Mouse (Mus musculus): ENCODE results near the gene Stpg4.

The Stpg4 gene

DNA sequence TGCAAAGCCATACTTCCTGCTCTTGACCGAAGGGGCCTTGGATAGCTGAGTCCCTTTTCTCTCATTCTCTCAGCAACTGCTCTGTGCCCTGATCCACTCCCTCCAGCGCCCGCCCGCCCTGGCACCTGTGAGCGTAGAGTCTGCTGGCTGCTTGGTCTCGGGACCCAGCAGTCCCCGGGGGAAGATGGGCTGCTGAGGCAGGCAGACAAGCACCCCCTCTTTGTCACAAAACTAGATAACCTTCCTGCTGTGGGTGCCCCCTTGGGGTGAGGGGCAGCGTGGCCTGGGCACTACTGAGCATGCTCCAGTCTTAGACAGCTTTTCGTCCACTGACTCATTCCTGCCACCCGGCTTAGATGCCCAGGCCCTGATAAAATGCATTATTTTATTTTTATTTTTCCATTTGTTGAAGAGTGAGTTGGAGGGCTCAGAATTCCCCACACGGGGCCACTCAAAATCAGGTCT lies 48.3 kb downstream of the Stpg4 start:
- intact Hi-C loops (cut with DNase I) = no loop called here

DNA sequence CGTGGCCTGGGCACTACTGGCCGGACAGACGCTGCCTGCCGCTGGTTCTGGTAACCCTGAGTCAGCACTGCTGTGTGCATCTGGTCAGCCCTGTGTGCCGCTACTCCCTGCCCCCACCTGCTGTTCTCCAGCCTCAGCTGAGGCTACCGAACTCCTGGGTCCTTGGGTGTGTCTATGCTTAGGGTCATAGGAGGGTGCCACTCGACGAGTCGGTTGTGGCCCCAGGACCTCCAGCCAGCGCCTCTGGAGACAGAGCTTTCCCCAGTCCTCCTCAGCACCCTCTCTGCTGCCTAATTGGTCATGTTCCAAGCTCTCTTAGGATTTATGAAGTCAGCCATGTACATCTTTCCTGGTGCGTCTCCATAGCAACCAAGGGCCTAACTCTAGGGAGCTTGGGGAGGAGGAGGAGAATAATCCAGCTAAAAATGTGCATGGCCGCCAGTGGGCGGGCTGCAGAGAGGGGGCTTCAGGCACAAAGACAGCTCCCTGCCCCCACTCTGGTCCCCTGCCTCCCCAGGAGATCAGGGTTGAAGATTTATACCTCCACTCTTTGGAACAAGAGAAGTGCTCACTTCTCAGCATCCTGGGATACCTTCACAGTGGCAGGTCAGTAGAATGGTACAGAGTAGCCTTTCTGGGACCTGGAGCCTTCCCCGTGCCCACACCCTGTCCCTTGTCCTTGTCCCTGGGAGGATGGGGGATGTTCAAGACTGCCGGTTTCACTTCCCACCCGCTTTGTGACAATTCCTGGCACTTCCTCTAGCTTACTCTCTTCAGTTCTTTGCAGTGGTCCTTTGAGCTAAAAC lies 49.0 kb downstream of the Stpg4 start:
- intact Hi-C loops (cut with DNase I) = no loop called here

DNA sequence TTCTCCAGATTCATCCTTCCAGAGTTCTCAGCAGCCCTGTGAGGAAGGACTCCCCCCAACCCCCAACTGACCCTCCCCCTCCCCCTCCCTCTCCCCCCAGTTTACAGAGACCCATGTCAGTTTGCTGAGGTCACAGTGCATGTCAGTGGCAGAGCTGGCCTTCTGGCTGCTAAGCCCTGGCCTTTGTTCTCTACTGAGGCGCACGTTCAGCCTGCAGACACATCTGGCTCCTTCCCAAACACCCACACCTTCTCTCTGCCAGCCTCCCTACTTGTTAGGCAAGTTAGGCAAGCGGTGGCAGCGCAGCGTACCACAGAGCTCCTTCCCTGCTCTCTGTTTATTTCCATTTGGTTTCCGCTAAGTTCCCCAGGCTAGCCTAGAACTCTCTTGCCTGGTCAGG lies 50.0 kb downstream of the Stpg4 start:
- intact Hi-C loops (cut with DNase I) = no loop called here

DNA sequence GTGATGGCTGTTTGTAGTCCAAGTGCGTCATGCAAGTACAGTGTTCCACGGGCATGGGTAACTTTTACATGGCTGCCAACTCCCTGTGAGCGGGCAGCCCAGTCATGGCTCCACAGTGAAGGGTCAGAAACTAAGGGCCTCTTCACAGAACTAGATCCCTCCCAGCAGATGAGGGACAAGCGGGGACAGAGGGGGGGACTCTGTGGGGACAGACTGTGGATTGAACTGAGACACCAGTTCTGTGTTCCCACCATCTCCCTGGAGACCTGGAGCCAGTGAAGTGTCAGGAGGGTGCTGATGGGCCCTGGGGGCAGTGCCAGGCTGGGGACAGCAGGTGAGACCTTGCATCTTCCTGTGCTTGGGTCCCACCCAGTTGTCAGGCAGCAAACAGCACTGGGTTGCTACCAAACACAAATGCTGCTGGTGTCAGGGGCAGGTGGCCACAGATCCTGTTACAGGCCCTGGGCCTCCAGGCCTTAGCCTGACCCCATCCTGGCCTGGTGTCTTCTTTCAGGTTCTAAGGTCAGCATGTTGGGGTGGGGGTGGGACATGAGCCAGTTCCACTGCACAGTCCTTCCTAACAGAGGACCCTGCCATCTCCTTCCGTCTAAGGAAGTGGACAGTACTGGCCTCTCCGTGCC lies 50.6 kb downstream of the Stpg4 start:
- intact Hi-C loops (cut with DNase I) = no loop called here

DNA sequence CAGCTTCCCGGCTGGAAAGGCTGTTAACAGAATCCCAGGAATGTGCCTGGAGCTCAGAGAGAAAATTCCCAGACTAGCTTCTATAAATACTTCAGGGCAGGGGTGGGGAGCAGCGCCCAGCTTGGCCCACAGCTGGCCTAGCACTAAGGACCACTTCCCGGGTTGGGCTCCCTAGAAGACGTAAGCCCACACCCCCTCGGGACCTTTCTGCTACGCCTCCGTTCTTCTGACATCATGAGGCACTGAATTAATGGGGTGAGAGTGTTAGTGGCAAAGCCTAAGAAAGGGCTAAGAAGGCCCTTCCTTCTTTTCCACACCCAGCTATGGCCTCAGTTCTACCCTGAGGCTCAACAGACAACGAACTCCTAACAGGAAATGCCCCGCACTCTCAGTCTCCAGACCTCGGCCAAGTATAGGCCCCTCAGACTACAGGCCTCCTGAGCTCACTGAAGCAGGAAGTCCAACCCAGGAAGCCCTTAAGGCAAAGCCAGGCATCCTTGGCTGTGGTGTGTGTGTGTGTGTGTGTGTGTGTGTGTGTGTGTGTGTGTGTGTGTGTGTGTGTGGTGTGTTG lies 51.5 kb downstream of the Stpg4 start:
- intact Hi-C loops (cut with DNase I) = no loop called here

DNA sequence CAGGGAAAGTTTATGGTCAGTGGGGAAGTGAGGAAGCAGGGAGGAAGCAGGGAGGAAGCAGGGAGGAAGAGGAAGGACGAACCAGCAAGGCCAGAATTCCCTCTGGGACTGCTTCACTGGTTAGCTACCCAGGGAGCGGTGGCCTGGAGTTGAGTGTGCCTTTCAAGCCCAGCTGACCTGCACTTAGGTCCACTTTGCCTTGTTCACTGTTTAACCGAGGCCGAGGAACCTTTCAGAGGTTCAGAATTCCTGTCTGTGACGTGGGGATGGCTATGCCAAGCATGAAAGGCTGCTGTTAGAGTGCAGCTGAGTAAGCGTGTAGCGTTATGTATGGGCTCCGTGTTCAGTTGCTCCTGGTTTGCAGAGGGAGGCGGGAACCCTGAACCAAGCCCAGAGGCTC lies 54.2 kb downstream of the Stpg4 start:
- intact Hi-C loops (cut with DNase I) = no loop called here

DNA sequence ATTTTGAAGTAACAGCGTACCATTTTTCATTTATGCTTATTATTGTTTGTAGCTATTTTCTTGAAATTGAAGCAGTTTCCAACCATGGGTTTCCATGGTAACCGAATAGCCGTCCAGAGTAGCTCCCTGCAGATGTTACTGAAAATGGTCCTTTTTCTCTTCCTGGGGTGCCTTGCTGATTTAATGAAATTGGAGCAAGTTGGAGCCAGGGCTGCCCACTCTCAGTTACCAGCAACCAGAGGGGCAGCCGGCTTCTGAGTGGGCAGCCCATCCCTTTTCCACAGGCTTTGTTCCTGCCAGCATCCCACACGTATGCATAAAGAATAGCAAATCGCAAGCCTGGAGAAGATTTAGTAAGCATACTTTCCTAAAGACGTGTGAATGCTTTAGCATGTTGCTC lies 55.4 kb downstream of the Stpg4 start:
- intact Hi-C loops (cut with DNase I) = no loop called here

DNA sequence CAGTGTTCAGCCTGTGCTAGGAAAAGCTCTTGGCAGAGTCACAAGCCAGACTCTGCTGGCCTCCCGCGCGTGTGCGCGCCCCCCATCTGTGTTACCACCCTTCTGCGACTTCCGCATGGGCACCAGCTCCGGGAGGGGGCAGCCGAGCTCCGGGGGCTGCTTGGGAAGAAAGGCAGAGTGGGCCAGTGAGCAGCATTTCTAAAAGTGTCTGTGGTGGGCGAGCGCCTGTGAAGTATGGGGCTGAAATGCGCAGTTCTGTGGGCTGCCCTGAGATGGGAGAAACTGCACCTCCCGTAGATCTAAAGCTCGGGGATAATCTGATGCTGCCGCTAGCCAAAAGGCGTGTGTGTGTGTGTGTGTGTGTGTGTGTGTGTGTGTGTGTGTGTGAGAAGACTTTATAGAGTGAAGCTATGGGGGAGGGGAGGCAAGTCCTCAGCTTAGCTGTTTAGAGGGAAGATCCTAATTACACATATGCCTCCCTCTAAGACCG lies 58.2 kb downstream of the Stpg4 start:
- intact Hi-C loops (cut with DNase I) = no loop called here

DNA sequence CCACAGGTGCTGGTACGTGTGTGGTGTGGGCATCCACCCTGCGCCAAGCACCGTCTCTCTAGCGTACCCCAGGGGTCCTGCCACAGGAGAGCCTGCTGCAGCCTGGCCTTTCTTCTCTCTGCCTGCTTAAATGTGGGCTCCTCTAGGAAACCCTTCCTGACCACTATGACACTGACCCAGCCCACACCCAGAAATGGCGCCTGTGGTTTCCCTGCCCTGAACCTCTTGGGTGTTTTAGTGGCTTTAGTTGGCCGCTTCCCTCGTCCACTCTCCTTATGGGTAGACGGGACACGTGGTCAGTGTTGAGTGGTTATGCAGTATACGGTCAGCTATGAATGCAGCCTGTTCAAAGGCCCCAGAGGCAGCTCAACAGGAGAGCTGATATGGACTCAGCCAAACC lies 59.1 kb downstream of the Stpg4 start:
- intact Hi-C loops (cut with DNase I) = no loop called here

DNA sequence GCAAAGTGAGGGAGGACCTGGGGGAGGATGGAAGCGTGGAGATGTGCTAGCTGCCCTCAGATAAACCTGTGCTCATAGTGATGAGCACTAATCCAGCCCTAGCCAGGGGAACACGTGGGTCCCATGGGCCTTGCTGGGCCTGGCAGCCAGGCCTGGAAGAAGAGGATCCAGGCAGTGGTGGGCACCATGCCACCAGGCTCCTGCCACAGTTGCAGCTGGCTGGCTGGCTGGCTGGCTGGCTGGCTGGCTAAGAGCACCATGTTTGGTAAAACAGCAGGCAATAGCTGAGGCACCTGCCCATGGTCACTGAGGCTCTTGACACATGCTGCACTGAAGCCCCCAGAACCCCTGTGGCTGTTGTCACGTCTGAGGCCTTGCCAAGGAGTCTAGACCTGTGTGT lies 59.9 kb downstream of the Stpg4 start:
- intact Hi-C loops (cut with DNase I) = no loop called here

DNA sequence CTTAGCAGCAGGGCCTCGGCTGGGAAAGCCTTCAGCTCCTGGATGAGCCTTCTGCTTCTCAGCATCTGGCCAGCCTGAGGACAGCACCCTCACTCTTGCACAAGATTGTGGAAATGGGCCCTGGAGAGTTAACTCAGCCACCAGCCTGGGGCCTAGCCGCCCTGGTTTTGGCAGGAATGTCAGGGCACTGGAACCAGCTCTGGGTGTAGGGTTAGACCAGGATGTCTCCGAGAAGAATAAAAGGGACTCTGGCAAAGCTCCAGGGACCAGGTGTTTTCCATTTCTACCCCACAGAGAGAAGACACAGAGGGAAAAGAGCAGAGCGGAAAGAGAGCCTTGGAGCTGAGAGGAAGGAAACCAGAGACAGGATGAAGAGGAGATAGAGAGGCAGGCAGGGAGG lies 60.3 kb downstream of the Stpg4 start:
- intact Hi-C loops (cut with DNase I) = no loop called here

DNA sequence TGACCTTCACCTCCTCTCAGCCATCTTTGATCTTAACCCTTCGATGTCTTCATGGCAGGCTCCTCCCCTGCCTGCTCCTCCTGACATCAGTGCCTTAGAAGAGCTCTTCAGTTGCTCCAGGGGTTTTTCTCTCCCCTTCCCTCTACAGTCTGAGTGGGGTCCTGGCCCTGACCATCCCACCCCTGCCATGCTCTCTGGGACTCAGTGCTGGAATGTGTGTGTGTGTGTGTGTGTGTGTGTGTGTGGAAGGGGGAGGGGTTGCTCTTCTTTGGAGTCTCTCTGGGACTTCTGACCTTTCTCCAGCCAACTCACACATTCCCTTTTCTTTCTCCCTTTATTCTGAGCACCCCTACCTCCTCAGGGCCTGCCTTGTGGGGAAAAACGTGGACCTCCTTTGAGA lies 61.0 kb downstream of the Stpg4 start:
- intact Hi-C loops (cut with DNase I) = no loop called here

DNA sequence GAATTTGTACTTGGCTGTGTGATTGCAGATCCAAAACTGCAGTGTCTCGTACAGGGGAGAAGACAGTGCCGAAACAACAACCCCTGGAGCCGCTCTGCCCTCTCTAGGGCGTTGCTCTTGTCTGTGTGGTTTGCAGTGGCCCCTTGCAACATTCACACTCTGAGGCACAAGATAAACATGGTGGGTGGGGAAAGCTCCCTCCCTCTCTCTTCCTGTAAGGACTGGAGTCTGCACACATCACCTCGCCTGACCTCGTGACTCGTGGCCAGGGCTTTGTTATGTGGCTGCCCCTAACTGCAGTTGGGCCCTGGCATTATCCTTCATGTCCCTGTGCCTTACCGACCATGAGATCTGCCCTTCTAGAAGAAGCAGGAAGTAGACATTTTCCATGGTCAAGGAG lies 62.3 kb downstream of the Stpg4 start:
- intact Hi-C loops (cut with DNase I) = no loop called here

DNA sequence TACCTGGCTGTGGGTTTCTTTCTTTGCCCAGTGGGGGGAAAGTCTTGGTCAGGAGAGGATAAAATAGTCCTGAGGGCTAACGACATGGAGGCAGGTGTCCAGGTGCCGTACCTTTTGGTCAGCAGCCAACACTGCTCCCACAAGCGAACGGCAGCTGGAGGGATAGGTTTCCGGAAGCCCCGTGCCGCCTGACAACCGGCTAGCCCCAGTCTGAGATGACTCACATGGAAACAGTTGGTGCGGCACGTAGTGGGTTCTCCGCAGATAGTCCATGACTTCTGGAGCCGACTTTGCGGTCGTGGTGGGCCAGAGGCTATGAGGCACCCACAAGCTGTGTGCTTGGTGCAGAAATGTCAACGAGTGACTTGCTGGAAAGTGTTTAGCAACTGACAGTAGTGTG lies 63.4 kb downstream of the Stpg4 start:
- intact Hi-C loops (cut with DNase I) = no loop called here

DNA sequence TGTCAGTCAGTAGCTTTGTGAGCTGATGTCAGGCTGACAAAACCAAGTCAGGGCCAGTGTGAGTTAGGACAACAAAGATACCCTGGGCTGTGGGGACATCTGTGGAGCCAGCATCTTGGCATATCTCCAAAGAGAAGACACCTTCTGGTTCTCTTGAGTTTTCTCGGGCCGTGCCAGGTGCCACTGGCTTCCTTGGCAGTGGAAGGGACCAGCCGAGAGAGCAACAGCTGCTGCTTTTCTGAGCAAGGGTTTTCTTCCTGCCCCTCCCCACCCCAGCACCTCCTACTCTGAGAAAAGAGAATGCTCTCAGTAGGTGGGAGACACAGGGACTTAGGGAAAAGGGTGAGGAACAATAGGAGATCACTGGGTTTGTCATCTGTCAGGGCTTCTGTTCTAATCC lies 66.4 kb downstream of the Stpg4 start:
- intact Hi-C loops (cut with DNase I) = no loop called here

DNA sequence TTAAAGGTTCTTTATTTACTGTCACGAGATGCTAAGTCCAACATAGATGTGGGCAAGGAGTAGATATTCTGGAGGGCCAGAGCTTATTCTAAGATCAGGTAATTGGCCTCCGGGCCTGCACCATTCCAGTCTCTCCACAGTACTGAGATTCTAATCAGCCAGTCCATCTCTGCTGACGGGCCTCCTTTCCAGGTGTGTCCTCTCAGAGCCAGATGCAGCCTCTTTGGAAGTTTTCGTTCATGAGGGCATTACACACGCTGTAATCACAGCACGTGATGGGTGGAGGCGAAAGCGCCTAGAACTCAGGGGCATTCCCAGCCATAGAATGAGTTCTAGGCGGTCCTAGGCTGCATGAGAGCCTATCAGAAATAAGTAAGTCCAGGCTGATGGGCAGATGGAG lies 70.0 kb downstream of the Stpg4 start:
- intact Hi-C loops (cut with DNase I) = no loop called here

DNA sequence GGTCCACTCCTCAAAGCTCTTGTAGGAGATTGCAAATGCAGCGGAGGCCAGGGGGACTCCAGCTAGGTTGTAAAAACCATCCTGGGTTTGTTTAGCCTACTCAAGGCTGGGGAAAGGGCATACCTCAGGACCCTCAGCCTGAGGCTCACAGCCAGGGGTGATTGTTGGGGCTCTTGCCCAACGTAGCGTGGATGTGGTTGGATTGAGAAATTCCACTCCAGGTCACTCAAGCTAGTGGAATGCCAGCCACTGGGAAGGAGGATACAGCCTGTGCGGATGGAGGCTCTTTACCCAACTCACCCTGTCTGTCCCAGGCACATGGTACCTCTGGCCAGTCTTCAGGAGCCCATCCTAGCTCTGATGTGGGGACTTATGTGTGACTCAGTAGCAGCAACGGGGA lies 71.3 kb downstream of the Stpg4 start:
- intact Hi-C loops (cut with DNase I) = no loop called here

DNA sequence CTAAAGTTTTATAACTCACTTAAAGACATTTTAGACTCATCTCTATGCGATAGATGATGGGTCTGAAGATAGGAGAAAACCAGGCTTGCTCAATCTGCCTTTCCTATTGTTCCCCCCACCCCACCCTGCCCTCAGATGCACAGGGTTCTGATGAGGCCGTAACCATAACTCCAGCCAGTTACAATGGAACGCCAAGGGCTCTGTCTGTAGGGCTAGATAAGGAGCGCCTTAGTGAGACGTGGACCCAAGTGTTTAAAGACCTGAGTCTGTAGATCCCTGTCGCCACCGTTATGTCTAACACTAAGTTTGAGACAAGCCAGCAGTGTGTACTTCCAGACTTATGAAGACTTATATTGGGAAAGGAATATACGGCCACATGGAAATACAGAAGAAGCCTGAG lies 72.1 kb downstream of the Stpg4 start:
- intact Hi-C loops (cut with DNase I) = no loop called here

DNA sequence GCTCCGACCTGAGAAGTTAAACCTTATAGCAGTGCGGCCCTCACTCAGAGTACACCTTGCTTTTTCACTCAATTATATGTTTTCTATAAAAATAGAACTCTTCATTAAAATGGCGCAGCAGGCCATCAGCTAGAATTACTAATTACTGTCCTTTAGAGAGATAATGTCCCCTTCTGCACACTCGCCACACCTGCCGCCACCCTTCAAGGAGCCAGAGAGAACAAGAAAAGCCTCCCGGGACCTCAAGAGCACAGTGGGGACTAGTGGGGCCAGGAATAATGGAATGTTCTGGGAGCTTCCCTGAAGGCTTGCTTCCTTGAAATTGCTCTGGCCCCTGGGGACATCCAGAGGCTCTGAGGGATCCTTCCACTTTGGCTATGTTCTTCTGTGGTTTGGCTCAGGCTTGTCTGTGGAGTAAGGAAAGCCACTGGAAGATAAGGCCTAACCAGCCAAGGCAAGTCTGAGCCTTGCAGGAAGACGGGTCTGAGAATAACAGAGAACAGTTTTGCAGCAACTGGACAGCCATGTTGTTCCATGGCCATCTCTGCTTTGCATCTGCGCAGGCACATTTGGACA lies 73.7 kb downstream of the Stpg4 start:
- intact Hi-C loops (cut with DNase I) = no loop called here

DNA sequence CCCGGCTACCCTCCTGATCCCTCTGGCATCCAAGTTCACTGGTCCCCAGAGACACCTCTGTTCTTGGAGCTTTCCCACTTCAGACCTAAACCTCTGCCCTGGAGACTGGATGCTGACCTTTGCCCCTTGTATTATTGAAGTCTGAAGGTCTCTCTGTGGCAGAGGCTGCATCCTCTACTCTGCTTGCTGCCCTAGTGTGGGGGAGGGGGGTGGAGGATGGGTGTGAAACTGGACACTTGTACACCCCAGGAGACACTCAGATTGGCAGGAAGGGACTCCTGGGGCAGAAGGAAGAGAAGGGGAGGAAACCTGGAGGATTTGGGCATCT lies 74.7 kb downstream of the Stpg4 start:
- intact Hi-C loops (cut with DNase I) = no loop called here

DNA sequence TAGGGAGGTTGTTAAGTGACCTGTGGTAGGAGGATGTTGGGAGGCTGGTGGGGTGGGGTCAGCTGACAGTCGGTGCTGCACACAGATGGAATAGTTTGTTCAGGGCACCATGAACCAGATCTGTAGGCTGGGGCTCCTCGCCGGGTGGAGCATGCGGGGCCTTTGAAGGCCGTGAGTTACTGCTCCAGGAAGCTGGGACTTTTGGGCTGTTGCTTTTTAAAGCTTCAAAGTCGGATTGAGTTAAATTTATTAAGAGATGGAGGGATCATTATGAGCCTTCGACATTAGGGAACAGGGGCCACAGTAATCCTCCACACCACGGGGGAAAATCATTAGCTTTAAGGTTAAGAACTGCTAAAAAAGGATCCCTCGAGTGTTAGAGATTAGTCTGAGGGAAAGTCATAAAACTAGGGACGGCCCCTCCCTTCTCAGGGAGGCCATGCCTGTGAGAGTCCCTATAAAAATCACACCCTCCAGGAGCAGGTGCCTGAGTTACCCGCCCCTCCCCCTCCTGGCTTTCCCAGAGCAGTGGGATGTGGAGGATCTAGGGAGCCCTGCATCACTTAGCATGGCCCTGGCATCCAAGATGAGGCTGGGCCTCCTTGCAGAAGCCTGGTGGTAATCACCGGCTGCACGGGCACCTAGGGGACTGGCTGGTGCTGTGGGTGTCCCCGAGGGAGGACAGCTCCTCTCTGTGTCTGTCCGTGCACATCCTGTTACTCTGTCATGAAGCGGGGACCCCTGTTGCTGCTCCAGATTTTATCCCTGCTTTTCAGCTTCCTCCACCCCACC lies 75.2 kb downstream of the Stpg4 start:
- intact Hi-C loops (cut with DNase I) = no loop called here
